Mouse (Mus musculus) hindbrain, embryonic 16.5 days (tissue): ENCODE measurements around the gene Acadvl. TPM values are rescaled to one million over a fixed set of nuclear protein-coding genes. Genes with fewer than 3 reads are reported as not detected.
A peak's percentile ranks its signal among the peaks of the same experiment; 100 is the strongest.

Source experiments
- ATAC-seq: fragments of 200-750 bp; cut with Nextera tagmentation; 2 replicates; pipeline ENCODE4 v1.8.0; 2017; ENCODE audit warnings: moderate TSS enrichment, moderate library complexity
- H3K27ac ChIP-seq: fragments of 300-500 bp; sonication (generic); 2 replicates; pipeline ENCODE4 v1.5.1; 2014; ENCODE audit warnings: low read depth, mild to moderate bottlenecking, control low read depth, low read length, moderate library complexity
- H3K27me3 ChIP-seq: fragments of 300-500 bp; sonication (generic); replicated peaks from 2 replicates; pipeline ENCODE4 v1.6.1; 2014; ENCODE audit warnings: low read length; ENCODE audit not compliant: control insufficient read depth, insufficient read depth
- H3K36me3 ChIP-seq: fragments of 300-500 bp; sonication (generic); 2 replicates; pipeline ENCODE4 v1.6.1; 2014; ENCODE audit warnings: mild to moderate bottlenecking, low read length, moderate library complexity, mixed read lengths; ENCODE audit not compliant: control insufficient read depth, insufficient read depth
- H3K4me1 ChIP-seq: fragments of 300-500 bp; sonication (generic); 2 replicates; pipeline ENCODE4 v1.6.1; 2014; ENCODE audit warnings: low read depth, low read length; ENCODE audit not compliant: control insufficient read depth, insufficient read depth
- H3K4me2 ChIP-seq: fragments of 300-500 bp; sonication (generic); 2 replicates; pipeline ENCODE4 v1.6.1; 2014; ENCODE audit warnings: mild to moderate bottlenecking, low read length, control low read depth, moderate library complexity
- H3K4me3 ChIP-seq: fragments of 300-500 bp; sonication (generic); 2 replicates; pipeline ENCODE4 v1.5.1; 2014; ENCODE audit warnings: mild to moderate bottlenecking, low read length, control low read depth, moderate library complexity
- H3K9ac ChIP-seq: fragments of 300-500 bp; sonication (generic); 2 replicates; pipeline ENCODE4 v1.6.1; 2014; ENCODE audit warnings: low read depth, mild to moderate bottlenecking, control low read depth, low read length, moderate library complexity
- H3K9me3 ChIP-seq: fragments of 300-500 bp; sonication (generic); 2 replicates; pipeline ENCODE4 v1.6.1; 2014; ENCODE audit warnings: mild to moderate bottlenecking, low read length, moderate library complexity; ENCODE audit not compliant: control insufficient read depth
- WGBS: fragments of 180-500 bp; shearing (Covaris S2); extraction: QIAGEN DNeasy Blood & Tissue Kit; methylation state at CpG from one replicate; pipeline ENCODE4 v1.1.7; 2014; 5-methylcytosine and 5-hydroxymethylcytosine counted together
- polyA plus RNA-seq: library from polyadenylated mRNA; unstranded; fragments of >200 nt; fragmentation: Nextera tagmentation; extraction: Ambion mirVana; gene quantifications from 2 replicates; pipeline ENCODE4 v1.2.1, GENCODE M21; 2015

Gene Acadvl
- polyA plus RNA-seq, 1 experiment from 2014 or later, result 66.6 TPM

DNA sequence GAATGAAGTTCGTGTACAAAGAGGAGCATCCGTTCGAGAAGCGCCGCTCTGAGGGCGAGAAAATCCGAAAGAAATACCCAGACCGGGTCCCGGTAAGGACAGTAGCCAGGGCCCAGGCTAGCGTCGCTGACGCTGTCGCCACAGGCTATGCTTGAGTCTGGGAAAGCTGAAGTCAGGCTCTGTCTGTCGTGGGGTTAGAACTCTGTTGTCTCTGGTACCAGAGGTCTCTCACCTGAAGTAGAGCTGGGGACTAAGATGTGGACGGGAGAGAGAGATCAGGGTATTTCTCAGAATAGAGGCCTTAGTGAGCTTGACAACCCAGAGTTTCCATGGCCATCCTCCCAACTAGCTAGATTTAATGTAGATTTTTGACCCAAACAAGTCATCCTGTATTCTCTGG lies 23.5 kb downstream of the Acadvl start:
- WGBS, result 2% methylated on average over 15 of the region's 15 CpGs
- ATAC-seq, result peak; percentile 24

GRCm38 (mm10) chr11:69990850-69991691 lies 24.1 kb downstream of the Acadvl start, which contains the start of gene Gabarap:
Gene Gabarap (plus strand): TSS chr11:69991143.
- Histone ChIP-seq H3K4me3 (peak within 1 kb of the TSS; percentile 83), H3K9ac (peak within 1 kb of the TSS; percentile 95), H3K27me3 (no peaks in the 10 kb centered on the region), H3K9me3 (no peaks in the 10 kb centered on the region), H3K27ac (peak within 1 kb of the TSS; percentile 96), H3K36me3 (peaks cover 37% of the 10 kb centered on the region), H3K4me1 (peaks cover 12% of the 10 kb centered on the region), H3K4me2 (peak within 1 kb of the TSS; percentile 89)
- ATAC-seq, result peak; percentile 74
- whole genome bisulfite sequencing, result under 1% methylated on average over 40 of the region's 40 CpGs

More for the DNA sequence above, 23.5 kb downstream of the Acadvl start:
- H3K27me3 ChIP-seq, result no peaks in the 10 kb centered on the region
- no peaks in the 10 kb centered on the region for H3K9me3 ChIP-seq
- H3K36me3 ChIP-seq, result peaks cover 35% of the 10 kb centered on the region
- H3K27ac ChIP-seq, result peak overlapping the region; percentile 96
- H3K4me2 ChIP-seq, result peak overlapping the region; percentile 89
- peak overlapping the region; percentile 83 for H3K4me3 ChIP-seq
- peak overlapping the region; percentile 95 for H3K9ac ChIP-seq
- H3K4me1 ChIP-seq, result peaks cover 12% of the 10 kb centered on the region

DNA sequence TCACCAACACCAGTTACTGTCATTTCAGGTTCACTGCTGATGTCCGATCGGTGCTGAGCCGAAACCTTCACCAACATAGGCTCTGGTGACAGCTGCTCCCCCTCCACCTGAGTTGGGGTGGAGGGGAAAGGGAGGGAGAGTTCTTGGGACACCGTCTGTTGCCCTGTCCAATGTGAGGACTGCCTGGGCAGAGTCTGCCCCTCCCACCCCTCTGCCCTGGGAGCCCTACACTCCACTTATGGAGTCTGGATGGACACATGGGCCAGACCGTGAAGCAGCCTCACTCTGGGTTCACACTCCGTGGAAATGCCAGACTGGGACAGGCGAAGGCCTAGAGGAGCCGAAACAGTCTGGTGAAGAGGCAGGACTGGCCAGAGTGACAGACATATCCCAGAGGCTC lies 25.3 kb downstream of the Acadvl start:
- H3K4me1 ChIP-seq, result peaks cover 12% of the 10 kb centered on the region
- no peak overlapping the region for H3K4me2 ChIP-seq
- H3K9ac ChIP-seq, result no peak overlapping the region
- H3K36me3 ChIP-seq, result peaks cover 45% of the 10 kb centered on the region
- no peak overlapping the region for H3K27ac ChIP-seq
- no peaks in the 10 kb centered on the region for H3K27me3 ChIP-seq
- no peak overlapping the region for H3K4me3 ChIP-seq
- 0 out of 2 replicates have a peak, but pooled peaks have one; percentile 5 for ATAC-seq
- 90% methylated on average over 8 of the region's 8 CpGs for WGBS
- no peaks in the 10 kb centered on the region for H3K9me3 ChIP-seq

DNA sequence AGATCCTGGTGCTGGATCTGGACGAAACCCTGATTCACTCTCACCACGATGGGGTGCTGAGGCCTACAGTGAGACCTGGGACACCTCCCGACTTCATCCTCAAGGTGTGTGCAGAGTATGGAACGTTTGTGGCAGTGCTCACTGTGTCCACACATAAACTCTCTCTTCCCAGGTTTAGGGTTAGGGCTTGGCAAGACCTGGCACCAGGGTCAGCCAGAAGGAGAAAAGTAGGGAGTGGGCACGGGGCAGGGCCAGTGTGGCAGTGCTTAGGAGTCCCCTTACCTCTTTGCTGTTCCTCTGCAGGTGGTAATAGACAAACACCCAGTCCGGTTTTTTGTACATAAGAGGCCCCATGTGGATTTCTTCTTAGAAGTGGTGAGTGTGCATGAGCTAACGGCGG lies 30.8 kb downstream of the Acadvl start:
- Histone ChIP-seq H3K4me2 (no peak overlapping the region), H3K36me3 (peaks cover 34% of the 10 kb centered on the region), H3K9ac (no peak overlapping the region), H3K27me3 (no peaks in the 10 kb centered on the region), H3K9me3 (no peaks in the 10 kb centered on the region), H3K27ac (no peak overlapping the region), H3K4me1 (peaks cover 22% of the 10 kb centered on the region), H3K4me3 (no peak overlapping the region)
- 93% methylated on average over 8 of the region's 8 CpGs for WGBS
- no peak for ATAC-seq

DNA sequence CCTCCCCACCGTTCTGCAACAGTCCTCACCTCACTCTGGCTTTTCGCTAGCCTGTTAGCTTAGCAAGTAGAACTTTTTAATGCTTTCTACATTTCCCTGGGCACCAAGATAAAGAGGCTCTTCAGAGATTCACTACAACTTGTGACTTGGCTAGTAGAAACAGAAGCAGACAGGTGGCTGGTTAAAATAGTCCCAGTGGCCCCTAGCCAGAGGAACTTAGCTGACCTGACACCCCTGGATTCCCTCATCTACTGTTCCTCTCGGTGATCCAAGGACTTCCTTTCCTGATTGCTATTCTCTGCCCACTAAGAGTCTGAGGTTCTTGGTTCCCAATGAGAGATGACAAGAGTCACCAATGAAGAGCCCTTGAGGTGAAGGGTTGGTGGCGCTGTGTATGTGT lies 31.8 kb downstream of the Acadvl start:
- no peaks in the 10 kb centered on the region for H3K27me3 ChIP-seq
- H3K27ac ChIP-seq, result no peak overlapping the region
- no peak overlapping the region for H3K4me3 ChIP-seq
- no peak for ATAC-seq
- H3K9me3 ChIP-seq, result no peaks in the 10 kb centered on the region
- 90% methylated on average over 4 of the region's 4 CpGs for WGBS
- H3K36me3 ChIP-seq, result peaks cover 23% of the 10 kb centered on the region
- H3K9ac ChIP-seq, result no peak overlapping the region; the same call in 1 of the 2 replicates
- peaks cover 30% of the 10 kb centered on the region for H3K4me1 ChIP-seq
- peak overlapping the region; percentile 91 for H3K4me2 ChIP-seq

DNA sequence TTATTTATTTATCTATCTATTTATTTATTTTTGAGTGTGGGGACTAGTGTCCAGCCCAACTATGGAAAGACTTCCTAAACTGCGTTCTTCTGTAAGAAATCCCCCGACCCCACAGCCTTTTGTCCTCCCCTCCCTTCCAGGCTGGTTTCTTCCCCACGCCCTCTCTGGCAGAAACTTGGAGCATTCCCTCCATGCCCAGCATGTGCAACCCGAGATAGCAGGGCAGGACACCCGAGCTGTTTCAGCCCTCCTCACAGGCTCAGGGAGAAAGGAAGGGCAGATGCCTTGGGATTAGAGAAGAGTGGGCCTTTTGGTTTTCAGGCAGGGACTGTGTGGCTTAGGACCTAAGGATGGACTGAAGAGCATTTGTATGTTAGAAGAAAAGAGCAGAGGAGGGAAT lies 32.3 kb downstream of the Acadvl start:
- no peak overlapping the region for H3K27ac ChIP-seq
- ATAC-seq, result no peak
- H3K36me3 ChIP-seq, result peaks cover 20% of the 10 kb centered on the region
- peak overlapping the region; percentile 22 for H3K4me3 ChIP-seq
- peak overlapping the region; percentile 91 for H3K4me2 ChIP-seq
- no peaks in the 10 kb centered on the region for H3K9me3 ChIP-seq
- H3K27me3 ChIP-seq, result no peaks in the 10 kb centered on the region
- peak overlapping the region; percentile 51 for H3K9ac ChIP-seq
- 31% methylated on average over 5 of the region's 5 CpGs for WGBS
- peaks cover 30% of the 10 kb centered on the region for H3K4me1 ChIP-seq

- Histone ChIP-seq H3K9ac (peak within 1 kb of the TSS; percentile 96), H3K9me3 (no peaks in the 10 kb centered on the region), H3K27me3 (no peaks in the 10 kb centered on the region), H3K4me2 (peak within 1 kb of the TSS; percentile 91), H3K4me1 (peaks cover 30% of the 10 kb centered on the region), H3K27ac (peak within 1 kb of the TSS; percentile 99), H3K4me3 (peak within 1 kb of the TSS; percentile 90), H3K36me3 (peaks cover 16% of the 10 kb centered on the region)
- ATAC-seq, result no peak
- WGBS, result 64% methylated on average over 8 of the region's 8 CpGs
Observed at GRCm38 (mm10) chr11:69982225-69982624, 33.0 kb downstream of the Acadvl start, which contains the start of gene Elp5. Gene Elp5 (minus strand): TSS chr11:69982517.

- Histone ChIP-seq H3K36me3 (peaks cover 17% of the 10 kb centered on the region), H3K9ac (peak within 1 kb of the TSS; percentile 96), H3K9me3 (no peaks in the 10 kb centered on the region), H3K27ac (peak within 1 kb of the TSS; percentile 99), H3K27me3 (no peaks in the 10 kb centered on the region), H3K4me3 (peak within 1 kb of the TSS; percentile 90), H3K4me1 (peaks cover 30% of the 10 kb centered on the region), H3K4me2 (peak within 1 kb of the TSS; percentile 91)
- WGBS, result 0% methylated on average over 31 of the region's 43 CpGs
- ATAC-seq, result peak; percentile 36; the same call in 1 of the 2 replicates
Observed at GRCm38 (mm10) chr11:69981141-69981762, 34.0 kb downstream of the Acadvl start, which contains the start of gene Ctdnep1. Gene Ctdnep1 (plus strand): TSS chr11:69981156.
